Mouse (Mus musculus) brain, embryonic 18.5 days (tissue): Measurements from ENCODE around the gene Gabarapl2.

Experiments used
- DNase-seq: peaks from one replicate; pipeline ENCODE4 v3.0.0-alpha.2; 2012; ENCODE audit warnings: low read depth, low spot score

Gene Gabarapl2

GRCm38 (mm10) chr8:111967246-111967870 is 26.9 kb downstream of the Gabarapl2 start:
- no peak for DNase-seq

DNA sequence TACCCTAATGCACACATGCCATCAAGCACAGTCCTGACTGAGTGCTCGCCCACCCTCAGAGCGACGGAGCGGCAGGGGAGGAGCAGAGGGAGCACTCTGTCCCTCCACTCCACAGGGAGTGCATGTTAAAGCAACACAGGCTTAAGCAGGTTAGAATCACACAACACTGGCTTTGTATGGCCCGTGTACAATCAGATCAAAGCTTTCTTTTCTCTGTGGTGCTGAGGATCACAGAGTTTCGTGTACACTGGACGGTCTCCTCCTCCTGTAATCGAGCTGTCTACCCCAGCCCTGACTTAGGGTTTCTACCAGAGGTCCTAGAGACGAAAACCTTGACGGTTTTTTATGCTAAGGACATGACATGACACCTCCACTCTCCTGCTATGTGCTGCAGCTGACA is 28.0 kb downstream of the Gabarapl2 start:
- DNase-seq: no peak

- no peak for DNase-seq
These were observed 28.5 kb downstream of the Gabarapl2 start for GRCm38 (mm10) chr8:111968991-111969390.

DNA sequence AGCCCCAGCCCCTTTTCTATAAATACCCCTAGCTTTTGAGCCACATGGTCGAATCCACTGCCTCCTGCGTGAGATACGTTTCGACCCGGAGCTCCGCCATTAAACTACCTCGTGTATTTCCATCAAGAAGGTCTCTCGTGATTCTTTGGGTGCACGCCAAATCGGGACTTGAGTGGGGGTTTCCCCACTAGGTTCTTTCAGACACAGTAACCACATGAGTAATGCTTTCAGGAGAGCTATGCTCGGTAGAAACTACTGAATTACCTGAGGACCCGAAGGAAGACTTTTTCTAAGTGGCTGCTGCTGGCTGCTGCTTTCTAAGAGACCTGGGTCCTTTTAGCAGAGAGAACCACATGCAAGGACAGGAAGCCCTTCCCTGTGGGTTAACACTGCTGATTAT is 33.6 kb downstream of the Gabarapl2 start:
- DNase-seq: no peak

DNA sequence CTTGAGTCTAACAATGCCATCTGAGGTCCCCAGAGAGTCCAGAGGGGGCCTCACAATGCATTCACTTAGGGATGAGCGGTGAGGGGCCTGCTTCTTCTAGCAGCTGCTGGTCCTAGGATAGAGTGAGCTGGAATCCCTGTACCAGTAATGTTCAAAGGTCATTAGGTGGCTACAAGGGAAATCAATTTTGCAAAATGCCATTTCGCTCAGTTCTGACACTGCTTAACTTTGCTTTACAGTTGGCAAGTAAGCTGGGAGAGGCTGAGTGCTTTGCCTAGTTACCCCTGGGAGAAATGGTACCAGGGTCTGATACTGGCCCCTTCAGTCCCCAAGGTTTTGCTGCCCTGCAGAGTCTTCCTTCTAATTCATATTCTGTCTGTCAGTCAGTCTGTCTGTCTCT is 35.2 kb downstream of the Gabarapl2 start:
- no peak for DNase-seq

- no peak for DNase-seq
These were observed 35.8 kb downstream of the Gabarapl2 start for GRCm38 (mm10) chr8:111976326-111976725.

- no peak for DNase-seq
These were observed 37.6 kb downstream of the Gabarapl2 start for GRCm38 (mm10) chr8:111978147-111978546.

DNA sequence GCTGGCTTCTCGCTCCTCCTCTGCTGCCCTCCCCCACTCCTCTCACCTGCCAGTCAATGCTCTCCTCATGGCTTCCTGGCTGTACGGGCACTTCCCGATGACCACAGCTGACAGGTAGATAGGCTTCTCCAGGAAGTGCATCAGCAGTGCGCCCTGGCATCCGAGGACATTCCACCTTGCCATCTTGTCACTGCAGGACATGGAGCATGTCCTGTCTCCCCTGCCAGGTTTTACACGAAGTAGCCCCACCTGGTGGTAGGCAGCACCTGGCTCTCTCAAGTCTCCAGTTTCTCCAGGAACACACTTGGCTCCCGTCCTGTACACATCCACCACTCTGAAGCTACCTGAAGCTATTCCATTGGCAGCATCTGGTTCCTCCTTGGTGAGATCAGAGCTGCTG is 41.6 kb downstream of the Gabarapl2 start:
- DNase-seq: no peak

GRCm38 (mm10) chr8:111984511-111984910 is 44.0 kb downstream of the Gabarapl2 start:
- no peak for DNase-seq

GRCm38 (mm10) chr8:111989911-111990310 is 49.4 kb downstream of the Gabarapl2 start:
- DNase-seq: no peak

DNA sequence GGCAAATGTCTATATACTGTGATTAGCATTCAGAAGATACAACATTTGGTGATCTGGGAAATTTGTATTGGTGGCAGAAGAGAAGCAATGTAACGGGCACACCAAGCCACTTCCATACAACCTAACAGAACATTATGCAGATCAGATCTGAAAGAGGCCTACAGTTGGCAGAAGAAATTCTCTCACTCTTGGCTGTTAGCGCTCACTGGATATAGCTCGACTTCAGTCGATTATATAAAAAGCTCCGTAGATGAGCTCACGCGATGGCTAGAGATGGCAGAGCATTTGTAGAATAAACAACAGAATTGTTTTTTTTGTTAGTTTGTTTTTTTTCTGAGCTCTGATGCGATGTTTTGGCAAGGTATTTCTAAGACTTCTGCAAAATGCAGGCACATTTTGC is 50.8 kb downstream of the Gabarapl2 start:
- no peak for DNase-seq

DNA sequence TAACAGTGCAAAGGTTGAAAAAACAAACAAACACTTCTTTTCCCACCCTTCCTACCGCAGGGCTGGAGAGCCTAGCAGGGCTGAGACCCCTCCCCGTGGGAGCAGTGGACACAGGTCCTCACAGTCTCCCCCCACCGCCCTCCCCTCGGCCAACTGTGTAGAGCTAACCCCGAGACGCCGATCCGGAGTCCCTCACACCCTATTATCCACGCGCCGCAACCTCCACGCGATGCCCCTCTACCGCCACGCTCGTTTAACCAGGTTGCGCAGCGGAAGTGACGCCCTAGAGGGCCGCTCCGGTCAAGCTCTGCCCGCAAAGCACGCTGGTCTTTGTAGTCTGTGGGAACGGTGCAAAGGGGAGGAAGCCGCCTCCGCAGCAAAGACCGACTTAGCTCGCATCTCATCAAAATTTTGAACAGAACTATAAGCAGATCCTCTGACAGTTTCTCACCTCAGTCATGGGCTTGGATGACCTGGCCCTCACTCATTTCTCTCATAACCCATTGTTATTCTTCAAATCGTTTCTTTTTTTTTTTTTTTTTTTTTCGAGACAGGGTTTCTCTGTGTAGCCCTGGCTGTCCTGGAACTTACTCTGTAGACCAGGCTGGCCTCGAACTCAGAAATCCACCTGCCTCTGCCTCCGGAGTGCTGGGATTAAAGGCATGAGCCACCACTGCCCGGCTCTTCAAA is 51.7 kb downstream of the Gabarapl2 start, which contains the start of gene Adat1:
Gene Adat1 (minus strand): TSS at position 290 of the 690 bp plus-strand sequence.
- DNase-seq: peak; percentile 79

DNA sequence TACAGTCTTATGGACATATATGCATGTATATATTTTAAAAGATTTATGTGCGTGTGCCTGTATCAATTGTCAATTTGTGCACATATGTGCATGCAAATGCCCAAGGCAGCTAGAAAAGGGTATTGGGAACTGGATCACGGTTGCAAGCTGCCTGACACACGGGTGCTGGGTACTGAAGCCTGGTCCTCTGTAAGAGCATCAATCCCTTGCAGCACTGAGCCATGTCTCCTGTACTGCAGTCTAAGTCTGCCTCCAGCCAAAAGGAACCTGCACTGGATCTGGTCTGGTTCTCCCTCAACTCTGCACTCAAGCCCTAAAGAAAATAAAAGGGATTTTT is 52.2 kb downstream of the Gabarapl2 start:
- DNase-seq: no peak
